ENCODE assay signal across 20 mouse cellular contexts in the genomic region with DNA sequence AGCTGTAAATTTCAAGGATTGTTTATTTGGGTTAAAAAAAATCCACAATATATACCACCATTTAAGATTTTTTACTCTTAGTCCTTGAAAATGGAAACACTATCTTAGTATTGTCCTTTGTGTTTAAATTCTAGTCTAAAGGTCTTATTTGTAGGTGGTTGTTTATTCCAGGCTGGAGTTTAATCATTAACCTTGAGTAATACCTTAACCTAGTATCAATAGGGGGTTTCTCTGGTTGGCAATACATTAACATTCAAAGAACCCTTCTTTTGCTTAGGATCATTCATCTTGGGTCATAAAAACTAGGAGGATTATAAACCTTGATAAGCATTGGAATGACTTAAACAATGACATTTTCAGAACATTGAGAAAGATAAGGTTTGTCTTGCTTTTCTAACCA. TPM values are rescaled to one million over a fixed set of nuclear protein-coding genes. Genes with fewer than 3 reads are reported as not detected.
DNase-seq lines count a peak whose midpoint lies in the region; ATAC-seq lines count a peak whose summit lies in the region.
"Had no signal": no experiment of that assay in that cellular context is flagged by ENCODE, and none has a peak within 500 bp of the region (broad histone marks: within the 10 kb centered on the region; RNA-seq: fewer than 3 reads in every experiment).

No protein-coding gene starts in this region.

- no peaks in the 10 kb centered on the region for H3K36me3 ChIP-seq in liver, embryonic 16.5 days (ENCODE audit: control insufficient read depth, insufficient read depth)
- no peaks in the 10 kb centered on the region for H3K36me3 ChIP-seq in liver, embryonic 11.5 days (ENCODE audit: control insufficient read depth, insufficient read depth, low read length)
- H3K36me3 ChIP-seq in intestine, embryonic 15.5 days: no peaks in the 10 kb centered on the region
- no peaks in the 10 kb centered on the region for H3K36me3 ChIP-seq in intestine, embryonic 16.5 days (ENCODE audit: control insufficient read depth, insufficient read depth, low read length)
- H3K36me3 ChIP-seq in hindbrain, embryonic 14.5 days (replicated peaks; ENCODE audit: control insufficient read depth, insufficient read depth): no peaks in the 10 kb centered on the region
- H3K36me3 ChIP-seq: embryonic facial prominence, embryonic 10.5 days; embryonic facial prominence, embryonic 12.5 days; forebrain, embryonic 15.5 days had no signal

- H3K4me1 ChIP-seq in liver, embryonic 16.5 days (ENCODE audit: control insufficient read depth, low read depth, low read length): no peaks in the 10 kb centered on the region
- H3K4me1 ChIP-seq in liver, embryonic 11.5 days (replicated peaks; ENCODE audit: control insufficient read depth, insufficient read depth, low read length): no peaks in the 10 kb centered on the region
- no peaks in the 10 kb centered on the region for H3K4me1 ChIP-seq in intestine, embryonic 15.5 days (replicated peaks)
- no peaks in the 10 kb centered on the region for H3K4me1 ChIP-seq in intestine, embryonic 16.5 days (ENCODE audit: control insufficient read depth, insufficient read depth, low read length)
- no peaks in the 10 kb centered on the region for H3K4me1 ChIP-seq in hindbrain, embryonic 14.5 days (replicated peaks; ENCODE audit: control insufficient read depth, insufficient read depth, low read length)
- H3K4me1 ChIP-seq: embryonic facial prominence, embryonic 10.5 days; embryonic facial prominence, embryonic 12.5 days; forebrain, embryonic 13.5 days; forebrain, embryonic 15.5 days had no signal

- H3K4me2 ChIP-seq in liver, embryonic 16.5 days (ENCODE audit: low read depth, low read length): no peak overlapping the region
- H3K4me2 ChIP-seq in liver, embryonic 11.5 days: no peak overlapping the region
- no peak overlapping the region for H3K4me2 ChIP-seq in intestine, embryonic 15.5 days (replicated peaks)
- no peak overlapping the region for H3K4me2 ChIP-seq in intestine, embryonic 16.5 days (ENCODE audit: low read depth, low read length)
- H3K4me2 ChIP-seq in hindbrain, embryonic 14.5 days (replicated peaks): no peak overlapping the region
- H3K4me2 ChIP-seq: embryonic facial prominence, embryonic 12.5 days; forebrain, embryonic 13.5 days; forebrain, embryonic 15.5 days had no signal

- H3K27ac ChIP-seq in liver, embryonic 16.5 days (ENCODE audit: low read length): no peak overlapping the region
- no peak overlapping the region for H3K27ac ChIP-seq in liver, embryonic 11.5 days (ENCODE audit: low read depth, low read length)
- no peak overlapping the region for H3K27ac ChIP-seq in intestine, embryonic 15.5 days
- no peak overlapping the region for H3K27ac ChIP-seq in intestine, embryonic 16.5 days (ENCODE audit: low read length)
- H3K27ac ChIP-seq in hindbrain, embryonic 14.5 days: no peak overlapping the region
- H3K27ac ChIP-seq: embryonic facial prominence, embryonic 10.5 days; embryonic facial prominence, embryonic 12.5 days; forebrain, embryonic 13.5 days; forebrain, embryonic 15.5 days had no signal

- ATAC-seq in liver, embryonic 16.5 days (ENCODE audit: low read depth): peak; percentile 47; the same call in 1 of the 2 replicates
- no peak for ATAC-seq in liver, embryonic 11.5 days (replicated peaks; ENCODE audit: low FRiP score)
- peak; percentile 84 for ATAC-seq in intestine, embryonic 15.5 days
- ATAC-seq in intestine, embryonic 16.5 days: peak; percentile 88
- no peak for ATAC-seq in hindbrain, embryonic 14.5 days (ENCODE audit: low FRiP score)
- ATAC-seq: forebrain, embryonic 13.5 days; forebrain, embryonic 15.5 days had no signal

- H3K27me3 ChIP-seq in liver, embryonic 16.5 days (ENCODE audit: control insufficient read depth, insufficient read depth, low read depth, low read length): no peaks in the 10 kb centered on the region
- H3K27me3 ChIP-seq in liver, embryonic 11.5 days (replicated peaks; ENCODE audit: control insufficient read depth, insufficient read depth, low read length): no peaks in the 10 kb centered on the region
- no peaks in the 10 kb centered on the region for H3K27me3 ChIP-seq in intestine, embryonic 15.5 days (replicated peaks)
- 0 out of 2 replicates have a peak, but pooled peaks cover 2% of the 10 kb centered on the region for H3K27me3 ChIP-seq in intestine, embryonic 16.5 days (replicated peaks; ENCODE audit: control insufficient read depth, insufficient read depth, low read length)
- H3K27me3 ChIP-seq in hindbrain, embryonic 14.5 days (ENCODE audit: control insufficient read depth, insufficient read depth, low read length): no peaks in the 10 kb centered on the region
- H3K27me3 ChIP-seq: embryonic facial prominence, embryonic 12.5 days; forebrain, embryonic 13.5 days; forebrain, embryonic 15.5 days had no signal

- peak; percentile 10 for DNase-seq in kidney, adult 9 months
- no peak for DNase-seq in kidney, postnatal 36 days
- DNase-seq in liver, embryonic 11.5 days (ENCODE audit: low spot score): no peak
- DNase-seq in heart, postnatal 14 days: no peak
- no peak for DNase-seq in hindbrain, embryonic 14.5 days (ENCODE audit: low spot score)
- DNase-seq: adrenal gland, adult 2 months; adrenal gland, postnatal 10 days; adrenal gland, postnatal 25 days; cerebellum, adult 11-12 months; cerebellum, adult 2 months; cerebellum, adult 9-10 months; cerebellum, postnatal 10 days; cerebellum, postnatal 25 days had no signal

- no peak overlapping the region for H3K9ac ChIP-seq in liver, embryonic 16.5 days (ENCODE audit: low read depth, low read length)
- H3K9ac ChIP-seq in liver, embryonic 11.5 days (ENCODE audit: low read depth, low read length): no peak overlapping the region
- no peak overlapping the region for H3K9ac ChIP-seq in intestine, embryonic 15.5 days
- no peak overlapping the region for H3K9ac ChIP-seq in intestine, embryonic 16.5 days (ENCODE audit: low read depth, low read length)
- no peak overlapping the region for H3K9ac ChIP-seq in hindbrain, embryonic 14.5 days
- H3K9ac ChIP-seq: embryonic facial prominence, embryonic 12.5 days; forebrain, embryonic 13.5 days; forebrain, embryonic 15.5 days had no signal

- intact Hi-C loops in heart, postnatal 14 days (cut with DNase I): no loop called here

- H3K9me3 ChIP-seq in liver, embryonic 16.5 days (replicated peaks; ENCODE audit: control insufficient read depth, low read length): no peaks in the 10 kb centered on the region
- no peaks in the 10 kb centered on the region for H3K9me3 ChIP-seq in liver, embryonic 11.5 days (ENCODE audit: control insufficient read depth, low read length)
- H3K9me3 ChIP-seq in intestine, embryonic 15.5 days: no peaks in the 10 kb centered on the region
- H3K9me3 ChIP-seq in intestine, embryonic 16.5 days (ENCODE audit: control insufficient read depth, low read length): no peaks in the 10 kb centered on the region
- H3K9me3 ChIP-seq in hindbrain, embryonic 14.5 days (ENCODE audit: control insufficient read depth, low read length): no peaks in the 10 kb centered on the region
- H3K9me3 ChIP-seq: embryonic facial prominence, embryonic 10.5 days; embryonic facial prominence, embryonic 12.5 days; forebrain, embryonic 13.5 days; forebrain, embryonic 15.5 days had no signal

- H3K4me3 ChIP-seq in liver, embryonic 16.5 days (ENCODE audit: low read depth, low read length): no peak overlapping the region
- H3K4me3 ChIP-seq in liver, embryonic 11.5 days (ENCODE audit: low read depth, low read length): no peak overlapping the region
- H3K4me3 ChIP-seq in intestine, embryonic 15.5 days (replicated peaks): no peak overlapping the region
- no peak overlapping the region for H3K4me3 ChIP-seq in intestine, embryonic 16.5 days (ENCODE audit: low read length)
- no peak overlapping the region for H3K4me3 ChIP-seq in hindbrain, embryonic 14.5 days (replicated peaks; ENCODE audit: low read length)
- H3K4me3 ChIP-seq: embryonic facial prominence, embryonic 10.5 days; embryonic facial prominence, embryonic 12.5 days; forebrain, embryonic 13.5 days; forebrain, embryonic 15.5 days had no signal

RNA-seq across cellular contexts. Expression of gene Tbc1d8b, which starts 44.4 kb away (rescaled TPM):
- 0.90 and 1.0 TPM in 2 replicates for polyA plus RNA-seq in liver, embryonic 16.5 days (2015; fragmentation: Nextera tagmentation; extraction: Ambion mirVana)
- 0.53 and 0.70 TPM in 2 replicates for polyA plus RNA-seq in liver, embryonic 11.5 days (2014; fragmentation: Nextera tagmentation; extraction: Ambion mirVana)
- 3.0 and 3.4 TPM in 2 replicates for polyA plus RNA-seq in intestine, embryonic 15.5 days (2015; fragmentation: Nextera tagmentation; extraction: Ambion mirVana)
- polyA plus RNA-seq in intestine, embryonic 16.5 days (2015; fragmentation: Nextera tagmentation; extraction: Ambion mirVana): 2.6 and 2.8 TPM in 2 replicates
- 1 to 10 TPM; 6.0 to 6.6 TPM for total RNA-seq in heart, postnatal 14 days (2021)
- 0.22 and 0.23 TPM in 2 replicates for polyA plus RNA-seq in hindbrain, embryonic 14.5 days (2014; fragmentation: Nextera tagmentation; extraction: Ambion mirVana)

Comparison
In these comparisons a context has a peak if more than half of its experiments do, and no peak if none do; other contexts are left out.
1. ATAC-seq: peak in liver, embryonic 16.5 days (single experiment), intestine, embryonic 15.5 days (single experiment) and intestine, embryonic 16.5 days (single experiment); none in liver, embryonic 11.5 days (single experiment) and hindbrain, embryonic 14.5 days (single experiment).